Mouse (Mus musculus) heart, postnatal 4 days (tissue): ENCODE results near the gene E430018J23Rik. TPM values are rescaled to one million over a fixed set of nuclear protein-coding genes. Genes with fewer than 3 reads are reported as not detected.
"Not testable (repeated sequence)": the region's sequence is repeated elsewhere in the genome, so short reads cannot be mapped to it uniquely, and the experiment has no call there.

Source experiments
- DNase-seq: peaks from one replicate; pipeline ENCODE4 v3.0.0; 2021
- total RNA-seq, 2 experiments: library from RNA; stranded (reverse); gene quantifications; 2 replicates each; pipeline ENCODE4 v1.2.3; 2021

Gene E430018J23Rik
- total RNA-seq, 2 experiments from 2014 or later: 4.0 to 4.8 TPM

DNA sequence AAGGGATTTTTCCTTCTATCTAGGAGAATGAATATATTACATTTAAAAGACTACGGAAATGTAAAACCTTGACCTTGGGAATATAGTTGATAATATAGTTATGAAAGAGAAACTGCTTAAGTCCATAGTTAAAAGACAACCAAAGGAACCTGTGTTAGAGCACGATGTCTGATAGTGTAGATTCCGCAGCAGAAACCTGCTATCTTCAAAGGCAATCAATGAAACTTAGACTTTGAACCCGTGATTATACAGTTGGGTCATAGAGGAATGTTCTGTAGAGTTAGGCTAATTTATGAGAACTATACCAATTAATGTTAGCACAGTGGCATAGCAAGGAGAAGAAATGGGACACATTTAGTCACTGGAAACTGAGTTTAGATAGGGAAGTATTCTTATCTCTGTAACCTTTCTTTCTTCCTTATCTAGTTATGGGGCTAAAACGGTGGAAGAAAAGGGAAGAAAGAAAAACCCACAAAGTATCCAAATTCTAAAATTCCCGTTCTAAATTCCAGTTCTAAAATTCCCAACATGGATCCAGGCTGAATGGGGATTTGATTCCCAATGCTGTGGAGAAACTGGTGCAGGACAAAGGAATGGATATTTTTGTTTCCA lies 15.0 kb downstream of the E430018J23Rik start:
- no peak for DNase-seq

GRCm38 (mm10) chr7:127375271-127376245 lies 17.9 kb downstream of the E430018J23Rik start, which contains the start of gene Zfp747:
Zfp747 (minus strand) TSS chr7:127376050.
- peak; percentile 95 for DNase-seq

DNA sequence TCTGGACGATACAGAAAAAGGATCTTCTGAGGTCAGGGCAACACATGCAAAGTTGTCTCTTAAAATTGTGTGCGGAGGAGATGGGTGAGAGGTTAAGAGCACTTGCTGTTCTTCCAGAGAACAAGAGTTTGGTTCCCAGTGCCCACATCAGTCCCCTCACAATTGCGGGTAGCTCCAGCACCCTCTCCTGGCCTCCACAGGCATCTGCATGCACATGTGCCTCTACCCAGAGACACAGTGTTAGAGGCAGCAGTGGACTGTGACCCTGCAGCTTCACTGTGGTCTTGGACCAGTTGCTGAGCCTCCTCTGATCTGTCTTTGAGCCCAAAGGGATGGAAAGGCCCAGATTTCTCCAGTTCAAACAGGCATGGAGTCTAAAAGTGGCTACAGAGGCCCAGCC lies 21.6 kb downstream of the E430018J23Rik start:
- DNase-seq: not testable (repeated sequence)

GRCm38 (mm10) chr7:127371213-127371612 lies 22.2 kb downstream of the E430018J23Rik start:
- DNase-seq: no peak

DNA sequence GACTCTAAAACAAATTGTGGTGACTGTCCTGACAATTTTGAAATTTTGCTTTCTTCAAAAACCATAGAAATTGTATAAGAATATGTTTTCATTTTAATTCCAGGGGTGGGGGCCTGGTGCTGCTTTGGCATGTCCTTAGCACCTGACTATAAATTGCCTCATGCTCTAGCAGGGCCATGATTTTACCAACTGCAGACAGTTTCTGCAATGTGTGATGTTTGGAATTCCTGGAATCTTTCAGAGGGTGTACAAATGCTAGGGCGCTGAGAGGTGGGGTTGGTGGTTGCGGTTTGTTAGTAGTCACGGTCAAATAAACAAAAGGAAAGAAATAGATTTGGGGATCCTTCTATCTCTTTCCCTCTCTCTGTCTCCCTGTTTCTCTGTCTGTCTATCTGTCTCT lies 27.2 kb downstream of the E430018J23Rik start:
- no peak for DNase-seq

DNA sequence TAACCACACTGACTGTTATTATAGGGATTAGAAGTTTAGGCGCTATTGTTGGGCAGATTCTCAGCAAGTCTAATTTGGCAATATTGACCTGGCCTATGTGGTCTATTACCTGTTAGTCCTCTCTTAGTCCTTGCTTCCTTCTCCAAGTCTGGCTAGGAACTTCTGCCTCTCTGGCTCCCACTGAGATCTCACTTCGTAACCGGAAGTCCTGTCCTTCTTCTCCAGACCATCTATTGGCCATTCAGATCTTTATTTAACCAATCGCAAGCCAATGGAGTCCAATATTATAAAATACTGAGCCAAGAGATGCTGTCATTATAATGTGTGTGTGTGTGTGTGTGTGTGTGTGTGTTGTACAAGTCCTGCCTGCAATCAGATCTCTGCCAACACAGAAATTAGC lies 29.3 kb downstream of the E430018J23Rik start:
- DNase-seq: no peak

- DNase-seq: peak; percentile 28
Measured at GRCm38 (mm10) chr7:127363475-127363921, 29.9 kb downstream of the E430018J23Rik start.

DNA sequence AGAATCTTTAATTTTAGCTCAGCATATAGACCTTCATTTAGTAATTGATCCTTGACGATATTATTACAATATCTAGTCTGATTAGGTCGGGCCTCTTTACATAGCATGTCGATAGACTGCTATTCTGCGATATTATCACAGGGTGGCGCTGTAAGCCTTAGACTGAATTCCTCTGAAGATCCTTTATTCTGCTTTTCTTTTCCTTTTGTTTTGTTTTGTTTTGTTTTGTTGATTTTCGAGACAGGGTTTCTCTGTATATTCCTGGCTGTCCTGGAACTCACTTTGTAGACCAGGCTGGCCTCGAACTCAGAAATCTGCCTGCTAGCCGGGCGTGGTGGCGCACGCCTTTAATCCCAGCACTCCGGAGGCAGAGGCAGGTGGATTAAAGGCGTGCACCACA lies 31.0 kb downstream of the E430018J23Rik start:
- DNase-seq: peak; percentile 35

- DNase-seq: no peak
Measured at GRCm38 (mm10) chr7:127361449-127361848, 32.0 kb downstream of the E430018J23Rik start.

- no peak for DNase-seq
Measured at GRCm38 (mm10) chr7:127360265-127360664, 33.2 kb downstream of the E430018J23Rik start.

- DNase-seq: no peak
Measured at GRCm38 (mm10) chr7:127358472-127358871, 35.0 kb downstream of the E430018J23Rik start.

DNA sequence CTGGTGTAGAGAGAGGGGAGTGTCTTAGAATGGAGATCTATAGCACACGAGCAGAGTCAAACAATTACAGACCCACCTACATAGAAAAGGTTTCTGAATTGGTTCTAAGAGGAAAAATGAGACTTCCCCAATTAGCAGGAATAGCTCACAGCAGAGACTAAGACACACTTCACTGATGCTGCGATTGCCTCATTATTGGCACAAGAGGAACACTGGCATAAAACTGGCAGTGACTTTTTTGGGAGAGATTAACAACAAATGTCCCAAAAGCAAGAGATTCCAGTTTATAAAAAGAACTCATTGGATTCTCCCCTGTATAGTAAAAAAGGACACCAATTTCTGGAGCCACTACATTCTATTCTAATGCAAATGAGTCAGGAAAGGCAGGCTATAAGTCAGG lies 35.6 kb downstream of the E430018J23Rik start:
- no peak for DNase-seq

DNA sequence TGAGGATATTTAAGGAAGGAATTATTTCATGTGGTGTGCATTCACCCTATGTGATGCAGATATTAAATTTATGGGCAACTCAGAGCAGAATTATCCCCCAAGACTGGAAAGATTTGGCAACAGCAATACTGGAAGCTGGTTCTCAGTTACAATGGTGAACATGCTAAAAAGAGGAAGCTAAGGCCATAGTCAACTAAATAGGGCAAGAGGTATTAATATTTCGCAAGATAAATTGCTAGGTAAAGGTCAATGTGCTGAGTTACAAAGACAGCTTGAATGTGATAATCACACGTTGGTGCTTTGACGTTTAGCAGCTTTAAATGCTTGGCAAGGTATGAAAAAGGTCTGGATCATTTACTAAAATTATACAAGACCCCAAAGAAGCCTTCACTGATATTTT lies 37.6 kb downstream of the E430018J23Rik start:
- DNase-seq: no peak

DNA sequence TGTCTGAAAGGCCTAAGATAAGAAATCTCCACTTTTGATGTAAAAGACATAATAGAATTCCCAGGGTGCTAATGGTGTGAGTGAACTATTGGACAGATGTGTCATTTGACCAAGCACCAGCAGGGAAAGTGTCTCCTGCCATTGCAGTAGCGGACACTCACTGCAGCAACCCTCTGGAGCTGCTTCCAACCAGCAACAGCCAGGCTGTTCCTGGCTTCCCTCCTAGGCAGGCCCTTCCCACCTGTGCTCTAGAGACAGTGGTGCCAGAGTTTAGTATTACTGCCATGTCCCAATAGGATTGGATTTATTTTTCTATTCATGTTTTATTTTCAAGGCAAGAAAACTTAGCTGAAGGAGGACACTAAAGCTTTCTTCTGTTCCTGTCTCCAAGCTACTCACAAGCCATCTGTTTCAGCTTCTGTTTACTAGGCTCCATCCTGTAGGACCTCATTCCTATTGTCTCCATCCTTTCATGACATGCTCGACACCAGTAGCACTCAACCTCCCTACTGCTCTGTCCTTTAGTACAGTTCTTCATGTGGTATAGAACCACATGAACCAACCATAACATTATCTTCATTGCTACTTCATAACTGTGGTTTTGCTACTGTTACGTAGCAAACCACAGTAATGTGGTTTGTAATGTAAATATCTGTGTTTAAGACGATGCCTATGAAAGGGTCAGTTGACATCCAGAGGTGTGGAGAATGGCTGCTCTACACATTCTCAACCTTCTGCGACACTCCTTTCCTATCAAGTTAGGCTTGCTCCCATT lies 42.0 kb downstream of the E430018J23Rik start:
- DNase-seq: no peak

DNA sequence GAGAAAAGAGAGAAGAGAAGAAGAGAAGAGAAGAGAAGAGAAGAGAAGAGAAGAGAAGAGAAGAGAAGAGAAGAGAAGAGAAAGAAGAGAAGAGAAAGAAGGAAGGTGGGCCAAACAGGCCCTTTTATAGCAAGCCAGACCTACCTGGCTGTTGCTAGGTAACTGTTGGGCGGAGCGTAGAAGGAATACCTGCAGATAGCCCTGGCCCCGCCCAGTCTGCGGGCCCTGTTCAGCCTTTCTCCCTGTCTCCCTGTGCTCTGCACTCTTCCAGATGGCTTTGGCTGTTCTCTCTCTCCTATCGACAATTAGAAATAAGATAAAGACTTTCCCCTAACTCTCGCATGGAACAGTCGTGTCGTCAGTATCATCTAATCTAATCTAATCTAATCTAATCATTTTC lies 46.8 kb downstream of the E430018J23Rik start:
- no peak for DNase-seq

GRCm38 (mm10) chr7:127345512-127346325 lies 47.7 kb downstream of the E430018J23Rik start, which contains the start of gene Zfp768:
Zfp768 (minus strand) TSS chr7:127345589.
- DNase-seq: peak; percentile 98

- DNase-seq: peak; percentile 67
Measured at GRCm38 (mm10) chr7:127345092-127345491, 48.3 kb downstream of the E430018J23Rik start.

GRCm38 (mm10) chr7:127344371-127344770 lies 49.1 kb downstream of the E430018J23Rik start:
- no peak for DNase-seq

GRCm38 (mm10) chr7:127343351-127344019 lies 49.9 kb downstream of the E430018J23Rik start:
- DNase-seq: no peak

- DNase-seq: no peak
Measured at GRCm38 (mm10) chr7:127342888-127343287, 50.5 kb downstream of the E430018J23Rik start.

GRCm38 (mm10) chr7:127342332-127342731 lies 51.1 kb downstream of the E430018J23Rik start:
- DNase-seq: no peak
